41 mouse cellular contexts compared by ENCODE assay signal in genomic region chr7:42497356-42497755, GRCm38 (mm10). TPM values are rescaled to one million over a fixed set of nuclear protein-coding genes. Genes with fewer than 3 reads are reported as not detected.
"Had no signal": no experiment of that assay in that cellular context is flagged by ENCODE, and none has a peak within 500 bp of the region (broad histone marks: within the 10 kb centered on the region; RNA-seq: fewer than 3 reads in every experiment).

No protein-coding gene starts in this region.

- H3K4me3 ChIP-seq: heart, adult 2 months; heart, embryonic 13.5 days; heart, embryonic 15.5 days; hindbrain, embryonic 10.5 days; hindbrain, embryonic 12.5 days; intestine, embryonic 15.5 days; layer of hippocampus, adult 2 months; limb, embryonic 13.5 days; limb, embryonic 15.5 days; liver, embryonic 12.5 days had no signal

- H3K27me3 ChIP-seq: heart, embryonic 13.5 days; heart, embryonic 15.5 days; hindbrain, embryonic 12.5 days; intestine, embryonic 15.5 days; limb, embryonic 13.5 days; limb, embryonic 15.5 days; liver, embryonic 12.5 days had no signal

- H3K9me3 ChIP-seq: heart, embryonic 13.5 days; heart, embryonic 15.5 days; intestine, embryonic 15.5 days; limb, embryonic 15.5 days; liver, embryonic 12.5 days had no signal

- H3K9ac ChIP-seq: heart, embryonic 13.5 days; heart, embryonic 15.5 days; hindbrain, embryonic 12.5 days; hindbrain, embryonic 14.5 days; intestine, embryonic 15.5 days; limb, embryonic 13.5 days; limb, embryonic 15.5 days; liver, embryonic 12.5 days had no signal

- H3K27ac ChIP-seq: heart, adult 2 months; heart, embryonic 13.5 days; heart, embryonic 15.5 days; hindbrain, embryonic 10.5 days; hindbrain, embryonic 12.5 days; hindbrain, embryonic 14.5 days; intestine, embryonic 15.5 days; layer of hippocampus, adult 2 months; limb, embryonic 13.5 days; limb, embryonic 15.5 days; liver, embryonic 12.5 days had no signal

- H3K4me1 ChIP-seq: heart, embryonic 13.5 days; heart, embryonic 15.5 days; hindbrain, embryonic 10.5 days; hindbrain, embryonic 12.5 days; intestine, embryonic 15.5 days; limb, embryonic 13.5 days; limb, embryonic 15.5 days; liver, embryonic 12.5 days had no signal

- DNase-seq: gastrocnemius, postnatal 14 days; gastrocnemius, postnatal 36 days; heart, adult 11 months; heart, adult 2 months; heart, postnatal 14 days; heart, postnatal 4 days; kidney, adult 18-20 months; kidney, adult 8-10 months; kidney, postnatal 10 days; kidney, postnatal 25 days; kidney, postnatal 4 days; layer of hippocampus, adult 9-11 months; layer of hippocampus, postnatal 36 days; left cerebral cortex, postnatal 4 days had no signal

RNA-seq across cellular contexts. Expression of gene 4933421I07Rik, which starts 49.4 kb away (rescaled TPM):
- total RNA-seq: gastrocnemius, adult 18-20 months; gastrocnemius, adult 8-10 months; gastrocnemius, postnatal 14 days; gastrocnemius, postnatal 36 days; heart, adult 2 months; heart, postnatal 14 days; heart, postnatal 4 days; layer of hippocampus, adult 2 months; layer of hippocampus, postnatal 14 days; layer of hippocampus, postnatal 36 days; left cerebral cortex, adult 18-20 months; left cerebral cortex, adult 8-10 months; left cerebral cortex, postnatal 10 days; left cerebral cortex, postnatal 25 days; left cerebral cortex, postnatal 4 days; liver, adult 2 months had no signal
- polyA plus RNA-seq: gonadal fat pad, adult 2 months; heart, adult 2 months; heart, embryonic 11.5 days; heart, embryonic 13.5 days; heart, embryonic 15.5 days; heart, postnatal 0 days; hindbrain, embryonic 10.5 days; hindbrain, embryonic 12.5 days; hindbrain, embryonic 14.5 days; hindbrain, embryonic 16.5 days; inflammation-experienced regulatory T-cells, adult 6 months; intestine, embryonic 15.5 days; intestine, postnatal 0 days; kidney, embryonic 14.5 days; kidney, embryonic 16.5 days; limb, embryonic 11.5 days; limb, embryonic 13.5 days; limb, embryonic 15.5 days; liver, adult 2 months; liver, embryonic 12.5 days had no signal
